In genomic region chr19:42487261-42487660, GRCm38 (mm10) we compare ENCODE assay signal across 27 mouse cellular contexts. TPM values are rescaled to one million over a fixed set of nuclear protein-coding genes. Genes with fewer than 3 reads are reported as not detected.
"Had no signal": no experiment of that assay in that cellular context is flagged by ENCODE, and none has a peak within 500 bp of the region (broad histone marks: within the 10 kb centered on the region; RNA-seq: fewer than 3 reads in every experiment).

No protein-coding gene starts in this region.

- ATAC-seq: hindbrain, embryonic 16.5 days; inflammation-experienced regulatory T-cells, adult 6 months; intestine, embryonic 15.5 days; intestine, postnatal 0 days had no signal

- H3K9me3 ChIP-seq: heart, embryonic 10.5 days; heart, embryonic 12.5 days; hindbrain, embryonic 10.5 days; hindbrain, embryonic 12.5 days; intestine, embryonic 15.5 days; limb, embryonic 10.5 days; limb, embryonic 12.5 days had no signal

- H3K36me3 ChIP-seq: heart, embryonic 10.5 days; heart, embryonic 12.5 days; hindbrain, embryonic 10.5 days; hindbrain, embryonic 12.5 days; intestine, embryonic 15.5 days; limb, embryonic 10.5 days; limb, embryonic 12.5 days had no signal

- H3K4me1 ChIP-seq: hindbrain, embryonic 10.5 days; hindbrain, embryonic 12.5 days; intestine, embryonic 15.5 days; limb, embryonic 12.5 days had no signal

- DNase-seq: gastrocnemius, adult 2 months; gastrocnemius, postnatal 10 days; gastrocnemius, postnatal 25 days; heart, adult 18-20 months; heart, postnatal 10 days; heart, postnatal 4 days; kidney, adult 18-20 months; kidney, adult 8-10 months; kidney, postnatal 10 days; kidney, postnatal 25 days; kidney, postnatal 4 days; liver had no signal

- H3K9ac ChIP-seq: heart, embryonic 12.5 days; hindbrain, embryonic 12.5 days; hindbrain, embryonic 14.5 days; intestine, embryonic 15.5 days; limb, embryonic 12.5 days; liver, embryonic 14.5 days had no signal

- H3K4me3 ChIP-seq: gastrocnemius, adult 2 months; heart, embryonic 10.5 days; heart, embryonic 12.5 days; hindbrain, embryonic 10.5 days; hindbrain, embryonic 12.5 days; intestine, embryonic 15.5 days; layer of hippocampus, adult 2 months; left cerebral cortex, adult 2 months; limb, embryonic 10.5 days; limb, embryonic 12.5 days had no signal

- H3K27ac ChIP-seq: gastrocnemius, adult 2 months; heart, embryonic 10.5 days; hindbrain, embryonic 10.5 days; hindbrain, embryonic 12.5 days; hindbrain, embryonic 14.5 days; intestine, embryonic 15.5 days; layer of hippocampus, adult 2 months; left cerebral cortex, adult 2 months; limb, embryonic 10.5 days; limb, embryonic 12.5 days; liver, embryonic 14.5 days had no signal

- H3K27me3 ChIP-seq: hindbrain, embryonic 12.5 days; intestine, embryonic 15.5 days had no signal

- H3K4me2 ChIP-seq: heart, embryonic 12.5 days; hindbrain, embryonic 12.5 days; hindbrain, embryonic 14.5 days; intestine, embryonic 15.5 days; limb, embryonic 12.5 days had no signal

RNA-seq across cellular contexts. Expression of gene Crtac1, which starts 55.7 kb away (rescaled TPM):
- total RNA-seq: granulocyte monocyte progenitor cell, adult 5-6 weeks; heart, adult 18-20 months had no signal
- polyA plus RNA-seq: inflammation-experienced regulatory T-cells, adult 6 months had no signal
